ENCODE assay signal across 1 mouse cellular context in the genomic region with DNA sequence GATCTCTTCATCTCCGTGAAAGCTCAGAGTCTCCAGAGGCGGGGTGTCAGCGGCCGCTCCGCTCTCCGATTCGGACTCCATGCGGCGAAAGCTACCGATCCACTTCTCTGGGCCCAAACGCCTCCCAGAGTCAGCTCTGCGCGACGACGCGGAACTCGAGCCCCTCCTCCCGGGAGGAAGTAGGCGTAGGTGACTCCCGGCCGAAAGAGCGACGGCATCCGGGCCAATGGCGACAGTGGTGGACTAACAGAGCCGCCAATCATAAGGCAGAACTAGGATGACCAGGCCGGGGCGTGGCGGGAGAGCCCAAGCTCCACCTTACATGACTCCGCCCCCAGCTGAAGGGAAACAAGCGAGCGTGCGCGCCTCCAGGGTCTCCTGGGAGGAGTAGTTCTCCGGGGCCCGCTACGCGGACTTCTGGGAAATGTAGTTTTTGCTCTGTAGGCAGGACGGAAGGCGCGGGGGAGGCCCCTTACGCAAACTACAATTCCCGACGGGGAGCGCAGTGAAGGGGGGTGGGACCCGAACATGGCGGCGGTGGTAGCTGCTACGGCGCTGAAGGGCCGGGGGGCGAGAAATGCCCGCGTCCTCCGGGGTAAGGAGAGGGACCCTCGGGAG.
TF ChIP-seq lines count a peak whose summit lies in the region.

A gene (minus strand): TSS at position 196 of the 618 bp plus-strand sequence.
A gene (plus strand): TSS at position 388 of the 618 bp plus-strand sequence.

TF ChIP-seq in MEL, 35 proteins besides CTCF, POLR2A, EP300 and RAD21 (continued from another document):
- TF ChIP-seq MYB (IDR thresholded peaks at IDR 0.05; ENCODE audit: low read depth, low read length) = no peak
- TF ChIP-seq MXI1 (IDR thresholded peaks at IDR 0.05; ENCODE audit: low read depth, low read length) = peak; percentile 77
- no peak for TF ChIP-seq SMC3 (IDR thresholded peaks at IDR 0.05; ENCODE audit: low read depth, low read length)
- TF ChIP-seq MYC (IDR thresholded peaks at IDR 0.05; ENCODE audit: low read depth, low read length) = peak; percentile 28; the same call in 1 of the 2 replicates
- TF ChIP-seq NRF1 (IDR thresholded peaks at IDR 0.05; ENCODE audit: insufficient read depth, low read depth, low read length, poor library complexity, severe bottlenecking) = peak; percentile 82
- 0 out of 2 replicates have a peak, but pooled peaks have one; percentile 39 for TF ChIP-seq ZMIZ1 (IDR thresholded peaks at IDR 0.05; ENCODE audit: low read depth, low read length)
- peak; percentile 60 for TF ChIP-seq NELFE (IDR thresholded peaks at IDR 0.05; ENCODE audit: low read depth, low read length)
TF ChIP-seq in MEL: peak in this region for 14.
